Mouse (Mus musculus): ENCODE measurements at regions not wholly inside any gene's neighbourhood (a gene's known extent, or its start where the extent isn't known, plus 50 kb on each side); places are given as distances from the start of the nearest gene placed in this dataset.
A peak's percentile ranks its signal among the peaks of the same experiment; 100 is the strongest.

- 65% methylated on average over 14 of the region's 14 CpGs for WGBS
- Histone ChIP-seq H3K4me2 (no peak overlapping the region), H3K27ac (no peak overlapping the region), H3K27me3 (no peaks in the 10 kb centered on the region), H3K36me3 (replicated peaks) (no peaks in the 10 kb centered on the region), H3K9me3 (no peaks in the 10 kb centered on the region), H3K4me1 (no peaks in the 10 kb centered on the region), H3K9ac (no peak overlapping the region), H3K4me3 (replicated peaks) (no peak overlapping the region)
- ATAC-seq (ENCODE audit: low FRiP score): no peak
Measured at GRCm38 (mm10) chr10:12019159-12019779, 676.1 kb downstream of the Epm2a start.

- no peak overlapping the region for H3K9ac ChIP-seq
- H3K27me3 ChIP-seq: no peaks in the 10 kb centered on the region
- H3K27ac ChIP-seq: no peak overlapping the region
- 93% methylated on average over 4 of the region's 4 CpGs for whole genome bisulfite sequencing
- no peak overlapping the region for H3K4me3 ChIP-seq (replicated peaks)
- no peaks in the 10 kb centered on the region for H3K36me3 ChIP-seq (replicated peaks)
- H3K9me3 ChIP-seq: no peaks in the 10 kb centered on the region
- no peak for ATAC-seq (ENCODE audit: low FRiP score)
- H3K4me1 ChIP-seq: no peaks in the 10 kb centered on the region
- H3K4me2 ChIP-seq: no peak overlapping the region
Measured at GRCm38 (mm10) chr10:12020576-12020975, 677.4 kb downstream of the Epm2a start.

DNA sequence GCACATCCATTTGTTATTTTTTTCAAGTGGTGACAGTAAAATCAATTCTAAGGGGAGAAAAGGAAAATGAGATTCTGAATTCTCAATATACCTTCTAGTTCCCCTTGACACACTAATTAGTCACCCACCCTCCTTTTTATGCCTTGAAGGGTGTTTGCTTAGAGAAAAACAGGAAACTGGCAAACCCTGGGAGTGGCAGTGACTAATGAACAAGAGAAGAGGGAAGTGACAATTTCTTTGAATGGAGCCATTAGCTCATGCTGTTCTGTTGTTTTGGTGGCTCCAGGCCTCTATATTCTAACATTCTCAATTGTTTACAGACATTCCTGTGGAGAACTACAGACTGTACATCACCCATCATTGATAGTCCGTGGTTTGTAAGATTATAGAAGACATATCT, 692.0 kb downstream of the Epm2a start:
- Histone ChIP-seq H3K9me3 (no peaks in the 10 kb centered on the region), H3K36me3 (replicated peaks) (no peaks in the 10 kb centered on the region), H3K4me2 (no peak overlapping the region), H3K4me1 (no peaks in the 10 kb centered on the region), H3K27ac (no peak overlapping the region), H3K4me3 (replicated peaks) (no peak overlapping the region), H3K9ac (no peak overlapping the region), H3K27me3 (no peaks in the 10 kb centered on the region)
- WGBS: 33% methylated on average over 1 of the region's 1 CpGs
- no peak for ATAC-seq (ENCODE audit: low FRiP score)

DNA sequence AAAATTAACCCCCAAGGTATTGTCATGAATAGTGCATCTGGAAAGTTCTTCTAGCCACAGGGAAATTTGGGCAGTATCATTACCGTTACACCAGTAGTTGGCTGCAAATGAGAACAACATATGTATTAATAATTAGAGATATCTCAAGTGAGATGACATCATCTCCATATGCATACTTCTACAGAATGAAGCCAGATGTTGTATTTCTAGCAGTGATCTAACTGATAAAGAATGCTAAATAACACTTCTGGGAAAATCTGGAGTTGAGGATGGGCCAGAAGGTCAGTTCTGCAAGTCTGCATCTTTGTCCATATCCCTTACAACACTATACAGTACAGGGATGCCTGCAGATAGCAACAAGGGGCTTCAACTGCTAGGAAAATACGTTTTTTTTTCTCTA, 702.7 kb downstream of the Epm2a start:
- no peak for ATAC-seq (ENCODE audit: low FRiP score)
- no peak overlapping the region for H3K9ac ChIP-seq
- no peaks in the 10 kb centered on the region for H3K4me1 ChIP-seq
- H3K9me3 ChIP-seq: no peaks in the 10 kb centered on the region
- no peaks in the 10 kb centered on the region for H3K27me3 ChIP-seq
- H3K36me3 ChIP-seq (replicated peaks): no peaks in the 10 kb centered on the region
- no peak overlapping the region for H3K4me2 ChIP-seq
- H3K27ac ChIP-seq: no peak overlapping the region
- H3K4me3 ChIP-seq (replicated peaks): no peak overlapping the region
- WGBS: 71% methylated on average over 2 of the region's 2 CpGs

GRCm38 (mm10) chr10:12059728-12060127, 716.5 kb downstream of the Epm2a start:
- WGBS: 76% methylated on average over 1 of the region's 1 CpGs
- Histone ChIP-seq H3K4me1 (no peaks in the 10 kb centered on the region), H3K4me2 (no peak overlapping the region), H3K36me3 (replicated peaks) (no peaks in the 10 kb centered on the region), H3K27ac (no peak overlapping the region), H3K9me3 (no peaks in the 10 kb centered on the region), H3K4me3 (replicated peaks) (no peak overlapping the region), H3K27me3 (no peaks in the 10 kb centered on the region), H3K9ac (no peak overlapping the region)
- no peak for ATAC-seq (ENCODE audit: low FRiP score)

GRCm38 (mm10) chr10:12061069-12061861, 718.1 kb downstream of the Epm2a start:
- Histone ChIP-seq H3K4me2 (no peak overlapping the region), H3K4me1 (no peaks in the 10 kb centered on the region), H3K36me3 (replicated peaks) (no peaks in the 10 kb centered on the region), H3K27ac (no peak overlapping the region), H3K27me3 (no peaks in the 10 kb centered on the region), H3K9me3 (no peaks in the 10 kb centered on the region), H3K4me3 (replicated peaks) (no peak overlapping the region), H3K9ac (no peak overlapping the region)
- no peak for ATAC-seq (ENCODE audit: low FRiP score)
- WGBS: 92% methylated on average over 5 of the region's 5 CpGs

GRCm38 (mm10) chr10:12062302-12062701, 719.1 kb downstream of the Epm2a start:
- WGBS: 78% methylated on average over 1 of the region's 1 CpGs
- no peaks in the 10 kb centered on the region for H3K36me3 ChIP-seq (replicated peaks)
- no peaks in the 10 kb centered on the region for H3K27me3 ChIP-seq
- no peak overlapping the region for H3K9ac ChIP-seq
- no peaks in the 10 kb centered on the region for H3K4me1 ChIP-seq
- no peak for ATAC-seq (ENCODE audit: low FRiP score)
- no peak overlapping the region for H3K27ac ChIP-seq
- H3K9me3 ChIP-seq: no peaks in the 10 kb centered on the region
- no peak overlapping the region for H3K4me2 ChIP-seq
- no peak overlapping the region for H3K4me3 ChIP-seq (replicated peaks)

DNA sequence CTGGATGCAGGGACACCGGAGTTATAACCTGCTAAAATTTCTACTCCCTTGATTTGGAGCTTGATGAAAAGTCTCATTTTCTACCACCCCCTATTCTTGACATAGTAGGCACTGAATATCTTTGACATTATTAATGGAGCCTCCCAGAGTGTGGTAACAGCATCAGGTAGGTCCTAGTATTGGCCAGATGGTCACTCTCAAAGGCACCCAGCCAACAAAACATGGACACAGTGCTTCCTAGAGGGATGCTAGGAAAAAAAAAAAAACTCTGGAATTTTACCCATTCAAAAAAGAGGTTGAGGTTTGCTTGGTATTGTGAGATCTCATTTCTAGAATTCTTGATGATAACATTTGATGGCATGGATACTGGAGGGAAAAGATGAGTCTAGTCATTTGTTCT, 740.8 kb downstream of the Epm2a start:
- Histone ChIP-seq H3K27me3 (no peaks in the 10 kb centered on the region), H3K36me3 (replicated peaks) (no peaks in the 10 kb centered on the region), H3K4me2 (no peak overlapping the region), H3K9me3 (no peaks in the 10 kb centered on the region), H3K4me1 (no peaks in the 10 kb centered on the region), H3K9ac (no peak overlapping the region), H3K27ac (no peak overlapping the region), H3K4me3 (replicated peaks) (no peak overlapping the region)
- 97% methylated on average over 1 of the region's 1 CpGs for WGBS
- ATAC-seq (ENCODE audit: low FRiP score): no peak

- 61% methylated on average over 1 of the region's 1 CpGs for WGBS
- ATAC-seq (ENCODE audit: low FRiP score): no peak
- Histone ChIP-seq H3K27ac (no peak overlapping the region), H3K9me3 (no peaks in the 10 kb centered on the region), H3K9ac (no peak overlapping the region), H3K4me1 (no peaks in the 10 kb centered on the region), H3K4me2 (no peak overlapping the region), H3K27me3 (no peaks in the 10 kb centered on the region), H3K36me3 (replicated peaks) (no peaks in the 10 kb centered on the region), H3K4me3 (replicated peaks) (no peak overlapping the region)
Measured at GRCm38 (mm10) chr10:12092521-12092920, 749.3 kb downstream of the Epm2a start.

- H3K9ac ChIP-seq: no peak overlapping the region
- no peak for ATAC-seq (ENCODE audit: low FRiP score)
Measured at GRCm38 (mm10) chr10:12096678-12097077, 753.5 kb downstream of the Epm2a start.

DNA sequence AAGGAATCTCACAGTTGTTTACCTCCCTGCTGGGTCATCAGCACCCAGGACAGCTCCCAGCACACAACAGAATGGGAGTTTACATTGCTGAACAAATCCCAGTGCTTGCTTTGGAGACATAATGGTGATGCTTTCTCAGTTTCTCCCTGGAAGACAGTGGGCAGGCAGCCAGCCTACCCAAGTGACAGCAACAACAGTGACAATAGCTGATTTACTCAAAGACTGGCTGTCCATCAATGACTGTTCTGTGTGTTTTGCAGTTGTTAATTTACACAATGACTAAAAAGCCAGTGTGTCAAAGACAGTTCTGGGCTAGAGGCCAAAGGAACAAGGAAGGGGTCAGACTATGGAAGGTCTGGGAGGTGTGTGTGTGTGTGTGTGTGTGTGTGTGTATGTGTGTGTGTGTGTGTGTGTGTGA, 762.2 kb downstream of the Utrn start:
- no peaks in the 10 kb centered on the region for H3K9me3 ChIP-seq
- H3K36me3 ChIP-seq (replicated peaks): no peaks in the 10 kb centered on the region
- H3K9ac ChIP-seq: no peak overlapping the region
- no peaks in the 10 kb centered on the region for H3K27me3 ChIP-seq
- ATAC-seq (ENCODE audit: low FRiP score): peak; percentile 82; the same call in 1 of the 2 replicates
- H3K27ac ChIP-seq: no peak overlapping the region
- no peak overlapping the region for H3K4me3 ChIP-seq (replicated peaks)
- H3K4me2 ChIP-seq: no peak overlapping the region
- no peaks in the 10 kb centered on the region for H3K4me1 ChIP-seq

More at GRCm38 (mm10) chr10:12096678-12097077, 753.5 kb downstream of the Epm2a start:
- H3K4me2 ChIP-seq: no peak overlapping the region
- H3K36me3 ChIP-seq (replicated peaks): no peaks in the 10 kb centered on the region
- WGBS: 86% methylated on average over 3 of the region's 3 CpGs
- no peaks in the 10 kb centered on the region for H3K4me1 ChIP-seq
- H3K9me3 ChIP-seq: no peaks in the 10 kb centered on the region
- no peak overlapping the region for H3K27ac ChIP-seq
- no peaks in the 10 kb centered on the region for H3K27me3 ChIP-seq
- no peak overlapping the region for H3K4me3 ChIP-seq (replicated peaks)

- Histone ChIP-seq H3K36me3 (replicated peaks) (no peaks in the 10 kb centered on the region), H3K27me3 (no peaks in the 10 kb centered on the region), H3K9ac (no peak overlapping the region), H3K4me1 (no peaks in the 10 kb centered on the region), H3K27ac (no peak overlapping the region), H3K4me3 (replicated peaks) (no peak overlapping the region), H3K4me2 (no peak overlapping the region), H3K9me3 (no peaks in the 10 kb centered on the region)
- 86% methylated on average over 1 of the region's 1 CpGs for WGBS
- ATAC-seq (ENCODE audit: low FRiP score): no peak
Measured at GRCm38 (mm10) chr10:12111720-12112119, 757.4 kb downstream of the Utrn start.

- no peak overlapping the region for H3K27ac ChIP-seq
- WGBS: 89% methylated on average over 3 of the region's 3 CpGs
- no peaks in the 10 kb centered on the region for H3K9me3 ChIP-seq
- no peak for ATAC-seq (ENCODE audit: low FRiP score)
- no peak overlapping the region for H3K4me2 ChIP-seq
- no peak overlapping the region for H3K4me3 ChIP-seq (replicated peaks)
- H3K27me3 ChIP-seq: no peaks in the 10 kb centered on the region
- no peaks in the 10 kb centered on the region for H3K4me1 ChIP-seq
- no peaks in the 10 kb centered on the region for H3K36me3 ChIP-seq (replicated peaks)
- H3K9ac ChIP-seq: no peak overlapping the region
Measured at GRCm38 (mm10) chr10:12115767-12116166, 753.4 kb downstream of the Utrn start.
